Mouse (Mus musculus) retina, adult 2 months (tissue): ENCODE measurements around the gene Spint1.

Experiments
- DNase-seq: peaks from one replicate; pipeline ENCODE4 v3.0.0-alpha.2; 2012; ENCODE audit warnings: low read depth, low spot score

The Spint1 gene

GRCm38 (mm10) chr2:119293776-119294390 is 56.7 kb downstream of the Spint1 start:
- no peak for DNase-seq

- DNase-seq = no peak
Observed at GRCm38 (mm10) chr2:119294411-119294810, 57.2 kb downstream of the Spint1 start.

- DNase-seq = no peak
Observed at GRCm38 (mm10) chr2:119296756-119297155, 59.6 kb downstream of the Spint1 start.

DNA sequence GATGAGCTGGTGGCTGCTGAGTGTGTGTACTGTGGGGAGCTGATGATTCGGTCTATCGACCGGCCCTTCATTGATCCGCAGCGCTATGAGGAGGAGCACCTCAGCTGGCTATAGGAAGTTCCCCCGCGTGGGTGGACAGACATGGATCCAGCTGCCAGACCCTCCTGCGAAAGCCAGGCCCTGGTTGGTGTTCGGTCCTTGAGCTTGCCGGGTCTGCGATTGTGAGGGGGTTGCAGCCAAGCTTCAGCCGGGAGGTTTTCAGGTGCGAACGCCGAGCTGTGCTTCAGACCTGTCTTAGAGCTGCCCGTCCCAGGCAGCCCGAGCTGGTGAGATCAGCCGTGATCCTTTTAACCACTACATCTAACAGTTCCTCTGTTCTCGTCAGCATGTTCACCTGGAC is 60.3 kb downstream of the Spint1 start:
- no peak for DNase-seq

DNA sequence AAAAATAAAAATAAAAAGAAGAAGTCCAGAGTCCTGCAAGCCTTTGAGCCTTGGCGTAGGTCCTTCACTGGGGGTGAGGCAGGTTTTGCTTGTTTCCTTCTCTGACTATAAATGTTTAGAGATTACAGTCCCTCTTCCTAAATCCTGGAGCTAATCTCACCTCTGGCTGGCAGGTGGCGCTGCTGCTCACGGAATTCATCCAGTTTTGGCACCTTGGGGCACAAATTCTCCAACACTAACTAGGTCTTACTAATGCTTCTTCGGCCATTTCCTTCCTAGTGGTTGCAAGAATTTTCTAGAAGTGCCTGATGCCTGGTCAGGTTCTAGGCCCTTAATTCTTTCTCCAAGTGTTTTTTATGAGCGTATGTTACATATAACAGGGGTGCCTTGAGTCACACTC is 61.2 kb downstream of the Spint1 start:
- no peak for DNase-seq

DNA sequence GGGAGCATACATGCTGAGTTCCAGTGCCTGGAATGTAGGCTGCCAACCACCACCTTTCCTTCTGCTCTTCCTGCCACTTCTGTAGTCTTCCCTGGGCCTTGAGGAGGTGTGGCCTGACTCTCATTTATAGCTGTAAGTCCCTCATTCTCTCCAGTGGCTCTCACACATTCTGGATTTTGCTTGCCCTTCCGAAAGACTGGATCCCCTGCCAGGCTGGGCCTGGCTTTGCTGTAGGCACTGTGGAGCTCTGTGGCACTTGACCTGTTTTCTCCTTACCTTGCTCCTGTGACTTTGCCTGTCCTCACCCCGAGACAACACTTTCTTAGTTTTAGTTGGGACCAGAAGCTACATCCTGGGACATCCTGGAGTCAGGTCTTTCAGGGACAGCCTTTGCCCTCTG is 61.7 kb downstream of the Spint1 start:
- DNase-seq = no peak
